Mouse (Mus musculus) stomach, postnatal 0 days (tissue): Measurements from ENCODE around the gene Pilrb2.
"Not testable (repeated sequence)": the region's sequence is repeated elsewhere in the genome, so short reads cannot be mapped to it uniquely, and the experiment has no call there.

Experiments used
- CTCF ChIP-seq: IDR thresholded peaks from 2 replicates; pipeline ENCODE4 v1.5.1; 2016; ENCODE audit warnings: antibody characterized with exemption, low read depth, mild to moderate bottlenecking, moderate library complexity
- EP300 ChIP-seq: optimal IDR thresholded peaks from 2 replicates; pipeline ENCODE3; 2016; ENCODE audit warnings: antibody characterized with exemption

DNA sequence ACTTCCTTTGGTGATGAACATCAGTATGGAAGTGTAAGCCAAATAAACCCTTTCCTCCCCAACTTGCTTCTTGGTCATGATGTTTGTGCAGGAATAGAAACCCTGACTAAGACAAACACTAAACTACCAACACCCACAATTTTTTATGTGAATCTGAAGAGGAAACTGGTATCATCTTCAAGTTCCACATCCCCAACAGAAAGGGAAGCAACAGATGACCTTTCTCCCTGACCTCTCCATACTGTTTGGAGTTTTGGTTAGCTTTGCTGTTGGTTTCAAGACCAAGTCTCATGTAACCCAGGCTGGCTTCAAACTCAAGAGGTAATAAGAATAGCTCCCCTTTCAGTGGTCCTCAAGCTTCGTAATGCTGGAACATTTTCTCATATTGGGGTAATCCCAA, 21.3 kb downstream of the Pilrb2 start:
- TF ChIP-seq CTCF, EP300: not testable (repeated sequence)
